In the genomic region with DNA sequence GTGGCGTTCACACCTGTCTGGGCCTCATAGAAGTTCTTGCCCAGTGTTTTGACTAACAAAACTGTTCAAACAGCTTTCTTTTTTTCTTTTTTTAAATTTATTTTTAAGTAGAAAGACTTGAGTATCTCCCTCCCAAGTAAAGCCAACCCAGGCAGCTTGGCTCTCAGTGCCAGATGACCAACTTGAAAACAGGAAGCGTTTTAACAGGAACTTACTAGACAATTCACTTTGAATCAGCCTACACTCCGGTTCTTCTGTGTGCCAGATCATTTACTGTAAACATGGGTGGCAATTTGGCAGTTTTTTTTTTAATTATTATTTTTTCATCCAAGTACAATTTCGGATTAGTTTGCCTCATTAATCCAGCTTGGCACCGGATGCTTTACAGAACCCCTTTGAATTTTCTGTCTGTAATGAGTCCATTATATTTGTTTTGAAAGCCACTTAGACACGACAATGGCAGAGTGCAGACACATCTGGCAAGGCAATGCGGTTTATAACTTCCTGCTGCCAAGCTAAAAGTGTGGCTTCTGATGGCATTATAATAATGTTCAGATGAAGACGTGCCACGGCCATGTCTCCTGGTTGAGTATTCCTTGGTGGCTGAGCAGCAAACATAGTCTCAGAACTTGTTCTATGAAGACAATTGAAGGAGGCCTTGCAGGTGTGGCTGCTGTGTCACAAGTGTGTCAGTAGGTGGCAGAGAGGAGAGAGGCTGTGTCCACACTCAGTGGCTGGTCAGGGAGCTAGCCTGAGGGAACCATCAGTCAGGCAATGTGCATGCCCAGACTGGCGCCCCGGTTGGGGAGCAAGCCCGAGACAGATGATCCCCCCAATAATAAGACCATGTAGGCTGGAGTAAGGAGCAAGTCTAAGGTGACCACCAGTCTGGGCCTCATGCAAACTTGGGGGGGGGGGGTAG, we compare ENCODE assay signal across 9 mouse cellular contexts. TPM values are rescaled to one million over a fixed set of nuclear protein-coding genes. Genes with fewer than 3 reads are reported as not detected.
DNase-seq lines count a peak whose midpoint lies in the region; ATAC-seq lines count a peak whose summit lies in the region.
"Had no signal": no experiment of that assay in that cellular context is flagged by ENCODE, and none has a peak within 500 bp of the region (broad histone marks: within the 10 kb centered on the region; RNA-seq: fewer than 3 reads in every experiment).

No protein-coding gene starts in this region.

- peak; percentile 36 for DNase-seq in heart, postnatal 4 days
- DNase-seq in heart, adult 8-10 months (ENCODE audit: low spot score) = no peak
- DNase-seq in ZHBTc4 (ENCODE audit: low read depth, low spot score) (peak; percentile 62), liver (peak; percentile 48)
- no peak for DNase-seq in limb, embryonic 10.5 days (ENCODE audit: low spot score)
- no peak for DNase-seq in left cerebral cortex, postnatal 25 days (ENCODE audit: low spot score in 2 of 2)

- no peaks in the 10 kb centered on the region for H3K4me1 ChIP-seq in limb, embryonic 10.5 days
- H3K4me1 ChIP-seq: limb, embryonic 13.5 days had no signal

- no peaks in the 10 kb centered on the region for H3K36me3 ChIP-seq in limb, embryonic 10.5 days
- H3K36me3 ChIP-seq: limb, embryonic 13.5 days had no signal

- H3K9me3 ChIP-seq in limb, embryonic 10.5 days (replicated peaks) = no peaks in the 10 kb centered on the region
- H3K9me3 ChIP-seq: limb, embryonic 13.5 days had no signal

- peaks cover under 1% of the 10 kb centered on the region; the same call in 1 of the 2 replicates for H3K27me3 ChIP-seq in limb, embryonic 10.5 days (ENCODE audit: low read depth, poor library complexity, severe bottlenecking)
- H3K27me3 ChIP-seq: limb, embryonic 13.5 days had no signal

- no peak overlapping the region for H3K27ac ChIP-seq in limb, embryonic 10.5 days
- H3K27ac ChIP-seq: limb, embryonic 13.5 days had no signal

- WGBS in limb, embryonic 10.5 days = 86% methylated on average over 12 of the region's 12 CpGs

- intact Hi-C loops in left cerebral cortex, postnatal 25 days (cut with DNase I) = loop anchor here (2.0 kb wide), 1 partner anchor 42 kb away; no protein-coding TSS in a partner anchor

- peak; percentile 34 for ATAC-seq in CD4-positive, CD25-positive, alpha-beta regulatory T cell, adult 4 months
- ATAC-seq in cerebellum, adult (ENCODE audit: insufficient number of reproducible peaks, low FRiP score, low TSS enrichment) = no peak

- H3K4me3 ChIP-seq in limb, embryonic 10.5 days = no peak overlapping the region
- H3K4me3 ChIP-seq: limb, embryonic 13.5 days had no signal

RNA-seq across cellular contexts. Expression of a gene that starts 12.9 kb away (rescaled TPM):
- under 1 TPM; 0.23 to 0.24 TPM for total RNA-seq in heart, postnatal 4 days (2021)
- total RNA-seq in heart, adult 8-10 months (2022) = under 1 TPM in 2 of 4 experiments, not detected in 2; 0.16 to 0.23 TPM
- 1 to 10 TPM; 2.6 to 2.7 TPM for polyA plus RNA-seq in CD4-positive, CD25-positive, alpha-beta regulatory T cell, adult 4 months (2017; shearing (Covaris generic))
- 1.4 and 3.4 TPM in 2 replicates for polyA plus RNA-seq in limb, embryonic 10.5 days (2016; fragmentation: Nextera tagmentation; extraction: Ambion mirVana)
- 10 to 100 TPM; 28.4 to 30.2 TPM for total RNA-seq in left cerebral cortex, postnatal 25 days (2021)

Comparison
In these comparisons a context has a peak if more than half of its experiments do, and no peak if none do; other contexts are left out.
1. DNase-seq: peak in heart, postnatal 4 days (single experiment), ZHBTc4 (single experiment) and liver (single experiment); none in heart, adult 8-10 months (single experiment), limb, embryonic 10.5 days (single experiment) and left cerebral cortex, postnatal 25 days (0 of 2).
2. RNA of a gene that starts 12.9 kb away (total RNA-seq): 28.4 to 30.2 TPM in left cerebral cortex, postnatal 25 days; 0.23 to 0.24 TPM in heart, postnatal 4 days and 0.16 to 0.23 TPM in heart, adult 8-10 months; every median in the first group is over 10 times any median in the second.